Mouse (Mus musculus) neural tube, embryonic 10.5 days (tissue): Measurements from ENCODE around the gene L1cam.
A peak's percentile ranks its signal among the peaks of the same experiment; 100 is the strongest.

Source experiments
- DNase-seq: peaks from one replicate; pipeline ENCODE4 v3.0.0-alpha.2; 2017; ENCODE audit warnings: low spot score; ENCODE audit errors: extremely low spot score

The L1cam gene

GRCm38 (mm10) chrX:73880194-73881035 is 15.5 kb downstream of the L1cam start:
- DNase-seq, result peak; percentile 28

GRCm38 (mm10) chrX:73877014-73877413 is 18.9 kb downstream of the L1cam start:
- no peak for DNase-seq

GRCm38 (mm10) chrX:73875881-73876280 is 20.0 kb downstream of the L1cam start:
- no peak for DNase-seq

GRCm38 (mm10) chrX:73871956-73872355 is 23.9 kb downstream of the L1cam start:
- DNase-seq, result no peak

- no peak for DNase-seq
Measured at GRCm38 (mm10) chrX:73871474-73871873, 24.4 kb downstream of the L1cam start.

GRCm38 (mm10) chrX:73869334-73869733 is 26.6 kb downstream of the L1cam start:
- peak; percentile 40 for DNase-seq

- DNase-seq, result no peak
Measured at GRCm38 (mm10) chrX:73867852-73868251, 28.1 kb downstream of the L1cam start.

GRCm38 (mm10) chrX:73867256-73867655 is 28.6 kb downstream of the L1cam start:
- DNase-seq, result no peak

- DNase-seq, result no peak
Measured at GRCm38 (mm10) chrX:73864692-73865091, 31.2 kb downstream of the L1cam start.

- no peak for DNase-seq
Measured at GRCm38 (mm10) chrX:73855087-73855408, 40.9 kb downstream of the L1cam start.

- no peak for DNase-seq
Measured at GRCm38 (mm10) chrX:73854326-73855086, 41.4 kb downstream of the L1cam start.

GRCm38 (mm10) chrX:73836691-73837090 is 59.2 kb downstream of the L1cam start:
- DNase-seq, result no peak

GRCm38 (mm10) chrX:73835731-73836130 is 60.2 kb downstream of the L1cam start:
- DNase-seq, result no peak

GRCm38 (mm10) chrX:73824185-73825151 is 71.4 kb downstream of the L1cam start, which contains the start of gene Pdzd4:
Pdzd4 (minus strand) TSS chrX:73824969.
- DNase-seq, result peak; percentile 58

GRCm38 (mm10) chrX:73823747-73824146 is 72.2 kb downstream of the L1cam start:
- peak; percentile 28 for DNase-seq

GRCm38 (mm10) chrX:73816596-73817314 is 79.2 kb downstream of the L1cam start:
- no peak for DNase-seq

GRCm38 (mm10) chrX:73815072-73815471 is 80.8 kb downstream of the L1cam start:
- DNase-seq, result peak; percentile 45

GRCm38 (mm10) chrX:73805814-73806213 is 90.1 kb downstream of the L1cam start:
- DNase-seq, result no peak
